Mouse (Mus musculus): ENCODE measurements around the gene Gm20388. TPM values are rescaled to one million over a fixed set of nuclear protein-coding genes. Genes with fewer than 3 reads are reported as not detected.

The Gm20388 gene
- polyA plus RNA-seq, 1 experiment from 2014 or later, result 1.4 TPM

DNA sequence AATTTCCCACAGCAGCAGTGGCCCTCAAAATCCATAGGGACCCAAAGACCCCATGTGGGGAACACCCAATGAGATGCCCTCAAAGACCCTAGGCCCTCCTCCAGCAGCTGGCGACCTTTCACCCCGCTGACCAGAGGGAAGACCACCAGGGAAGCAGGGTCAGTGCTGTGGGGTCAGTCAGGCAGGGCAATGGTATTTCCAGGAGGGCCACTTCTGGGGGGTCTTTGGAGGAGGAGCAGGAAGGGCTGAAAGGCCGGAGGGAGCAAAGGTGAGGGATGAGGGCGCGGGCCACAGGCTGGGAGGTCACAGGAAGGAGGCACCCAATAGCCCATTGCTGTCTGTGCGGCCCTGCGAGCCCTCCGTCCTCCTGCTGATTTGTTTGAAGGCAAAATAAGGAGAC lies 1539.6 kb downstream of the Gm20388 start:
- Histone ChIP-seq H3K27ac (ENCODE audit: low read length) (no peak overlapping the region), H3K9me3 (replicated peaks; ENCODE audit: control insufficient read depth, low read length) (no peaks in the 10 kb centered on the region), H3K4me2 (ENCODE audit: low read depth, low read length) (no peak overlapping the region), H3K4me3 (ENCODE audit: low read depth, low read length) (no peak overlapping the region), H3K36me3 (ENCODE audit: control insufficient read depth, insufficient read depth) (no peaks in the 10 kb centered on the region), H3K4me1 (ENCODE audit: control insufficient read depth, low read depth, low read length) (no peaks in the 10 kb centered on the region), H3K9ac (ENCODE audit: low read depth, low read length) (no peak overlapping the region), H3K27me3 (ENCODE audit: control insufficient read depth, insufficient read depth, low read depth, low read length) (no peaks in the 10 kb centered on the region)
- no peak for ATAC-seq (ENCODE audit: low read depth)
- 69% methylated on average over 8 of the region's 8 CpGs for WGBS (ENCODE audit: insufficient replicate concordance)

DNA sequence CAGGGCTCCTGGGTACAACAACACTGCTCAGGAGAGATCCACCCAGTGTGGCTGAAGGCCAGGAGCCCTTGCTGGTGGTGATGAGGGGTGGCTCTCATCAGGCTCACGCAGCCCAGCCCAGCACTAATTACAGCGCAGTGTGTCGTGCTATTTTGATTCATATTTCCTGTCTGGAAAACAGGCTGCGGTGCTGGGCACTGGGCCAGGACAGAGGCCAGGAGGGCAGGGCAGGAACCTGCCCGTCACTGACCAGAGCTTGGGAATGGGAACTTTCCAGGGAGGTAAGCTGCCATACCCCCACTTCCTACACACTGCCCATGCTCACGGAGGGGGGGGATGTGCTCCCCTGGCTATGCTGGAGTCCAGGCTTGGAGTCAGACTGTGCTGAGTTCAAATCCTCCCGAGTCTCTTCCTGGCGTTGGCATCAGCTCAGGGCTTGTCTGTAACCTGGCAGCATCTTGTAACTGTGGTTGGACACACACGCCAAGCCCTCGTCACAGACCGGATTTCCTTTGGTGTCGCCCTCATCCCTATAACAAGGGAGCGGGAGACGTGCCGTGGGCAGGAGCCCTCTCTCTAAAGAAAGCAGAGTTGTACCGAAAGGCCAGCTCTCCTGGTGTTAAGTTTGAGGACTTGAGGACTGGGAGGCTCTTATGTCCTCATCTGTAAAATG lies 1540.9 kb downstream of the Gm20388 start:
- Histone ChIP-seq H3K4me1 (ENCODE audit: control insufficient read depth, low read depth, low read length) (no peaks in the 10 kb centered on the region), H3K36me3 (ENCODE audit: control insufficient read depth, insufficient read depth) (no peaks in the 10 kb centered on the region), H3K27ac (ENCODE audit: low read length) (no peak overlapping the region), H3K27me3 (ENCODE audit: control insufficient read depth, insufficient read depth, low read depth, low read length) (no peaks in the 10 kb centered on the region), H3K4me2 (ENCODE audit: low read depth, low read length) (no peak overlapping the region), H3K4me3 (ENCODE audit: low read depth, low read length) (no peak overlapping the region), H3K9ac (ENCODE audit: low read depth, low read length) (no peak overlapping the region), H3K9me3 (replicated peaks; ENCODE audit: control insufficient read depth, low read length) (no peaks in the 10 kb centered on the region)
- ATAC-seq (ENCODE audit: low read depth), result 0 out of 2 replicates have a peak, but pooled peaks have one; percentile 19
- 53% methylated on average over 16 of the region's 16 CpGs for WGBS (ENCODE audit: insufficient replicate concordance)

DNA sequence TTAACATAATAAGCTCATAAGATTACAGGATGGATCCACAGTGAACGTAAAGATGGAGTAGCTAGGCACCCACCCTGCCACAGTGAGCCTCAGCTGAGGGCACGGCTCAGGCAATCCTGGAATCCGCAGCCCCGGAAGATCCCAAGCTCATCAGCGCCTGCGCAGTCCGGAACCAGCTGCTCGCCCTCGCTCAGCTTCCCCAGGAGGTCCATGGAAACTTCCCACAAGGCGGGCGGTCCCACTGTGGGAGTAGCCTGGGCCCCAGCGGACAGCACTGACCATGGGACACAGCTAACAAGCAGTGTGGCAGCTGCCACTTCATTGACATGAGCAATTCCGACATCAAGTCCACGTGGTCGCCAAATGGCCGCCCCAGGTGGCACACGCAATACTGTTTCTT lies 1544.1 kb downstream of the Gm20388 start:
- 77% methylated on average over 17 of the region's 17 CpGs for WGBS (ENCODE audit: insufficient replicate concordance)
- no peak for ATAC-seq (ENCODE audit: low read depth)
- no peaks in the 10 kb centered on the region for H3K9me3 ChIP-seq (replicated peaks; ENCODE audit: control insufficient read depth, low read length)
- H3K4me2 ChIP-seq (ENCODE audit: low read depth, low read length), result no peak overlapping the region
- no peaks in the 10 kb centered on the region for H3K27me3 ChIP-seq (ENCODE audit: control insufficient read depth, insufficient read depth, low read depth, low read length)
- no peak overlapping the region for H3K27ac ChIP-seq (ENCODE audit: low read length)
- H3K36me3 ChIP-seq (ENCODE audit: control insufficient read depth, insufficient read depth), result no peaks in the 10 kb centered on the region
- H3K4me1 ChIP-seq (ENCODE audit: control insufficient read depth, low read depth, low read length), result no peaks in the 10 kb centered on the region
- no peak overlapping the region for H3K9ac ChIP-seq (ENCODE audit: low read depth, low read length)
- no peak overlapping the region for H3K4me3 ChIP-seq (ENCODE audit: low read depth, low read length)

DNA sequence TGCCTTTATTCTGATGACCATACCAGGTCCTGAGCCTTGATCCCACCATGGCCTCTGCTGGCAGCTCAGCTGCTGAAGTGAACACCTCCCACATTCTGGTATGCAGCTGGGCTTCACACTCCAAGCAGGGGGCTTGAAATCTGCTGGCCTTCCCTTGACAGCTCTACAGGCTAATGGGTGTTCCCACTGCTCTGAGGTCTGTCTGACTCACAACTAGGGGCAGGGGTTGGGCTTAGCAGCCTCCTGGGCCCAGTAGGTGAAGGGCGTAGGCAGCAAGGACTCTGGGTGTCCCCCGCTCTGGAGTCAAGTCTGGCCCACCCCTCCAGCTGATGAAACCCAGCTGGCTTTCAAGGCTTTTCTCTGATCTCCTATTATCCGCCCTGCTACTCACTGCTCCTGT lies 1550.6 kb downstream of the Gm20388 start:
- Histone ChIP-seq H3K9me3 (replicated peaks; ENCODE audit: control insufficient read depth, low read length) (no peaks in the 10 kb centered on the region), H3K27me3 (ENCODE audit: control insufficient read depth, insufficient read depth, low read depth, low read length) (no peaks in the 10 kb centered on the region), H3K9ac (ENCODE audit: low read depth, low read length) (no peak overlapping the region), H3K27ac (ENCODE audit: low read length) (no peak overlapping the region), H3K4me2 (ENCODE audit: low read depth, low read length) (no peak overlapping the region), H3K36me3 (ENCODE audit: control insufficient read depth, insufficient read depth) (no peaks in the 10 kb centered on the region), H3K4me3 (ENCODE audit: low read depth, low read length) (no peak overlapping the region), H3K4me1 (ENCODE audit: control insufficient read depth, low read depth, low read length) (no peaks in the 10 kb centered on the region)
- WGBS (ENCODE audit: insufficient replicate concordance), result 37% methylated on average over 3 of the region's 3 CpGs
- no peak for ATAC-seq (ENCODE audit: low read depth)

DNA sequence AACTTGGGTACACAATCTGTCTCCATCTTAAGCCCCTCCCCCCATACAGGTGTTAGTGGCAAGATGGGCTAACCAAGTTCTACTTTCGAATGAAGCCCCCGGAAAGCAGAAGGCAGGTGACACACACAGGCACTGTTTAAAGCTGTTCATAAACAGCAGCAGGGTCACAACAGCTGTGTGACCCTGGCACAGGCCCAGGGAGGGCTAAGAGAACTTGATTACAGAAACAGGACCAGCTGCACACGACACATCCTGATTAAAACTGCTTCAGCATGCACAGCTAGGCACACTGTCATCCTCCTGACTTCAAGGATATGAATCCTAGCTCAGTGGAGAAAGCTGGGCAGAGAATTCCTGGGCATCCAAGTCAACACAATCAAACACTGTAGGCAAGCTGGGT lies 1551.5 kb downstream of the Gm20388 start:
- Histone ChIP-seq H3K9ac (ENCODE audit: low read depth, low read length) (no peak overlapping the region), H3K9me3 (replicated peaks; ENCODE audit: control insufficient read depth, low read length) (no peaks in the 10 kb centered on the region), H3K4me1 (ENCODE audit: control insufficient read depth, low read depth, low read length) (no peaks in the 10 kb centered on the region), H3K36me3 (ENCODE audit: control insufficient read depth, insufficient read depth) (no peaks in the 10 kb centered on the region), H3K27ac (ENCODE audit: low read length) (no peak overlapping the region), H3K4me2 (ENCODE audit: low read depth, low read length) (no peak overlapping the region), H3K27me3 (ENCODE audit: control insufficient read depth, insufficient read depth, low read depth, low read length) (no peaks in the 10 kb centered on the region), H3K4me3 (ENCODE audit: low read depth, low read length) (no peak overlapping the region)
- 59% methylated on average over 3 of the region's 3 CpGs for WGBS (ENCODE audit: insufficient replicate concordance)
- no peak for ATAC-seq (ENCODE audit: low read depth)

DNA sequence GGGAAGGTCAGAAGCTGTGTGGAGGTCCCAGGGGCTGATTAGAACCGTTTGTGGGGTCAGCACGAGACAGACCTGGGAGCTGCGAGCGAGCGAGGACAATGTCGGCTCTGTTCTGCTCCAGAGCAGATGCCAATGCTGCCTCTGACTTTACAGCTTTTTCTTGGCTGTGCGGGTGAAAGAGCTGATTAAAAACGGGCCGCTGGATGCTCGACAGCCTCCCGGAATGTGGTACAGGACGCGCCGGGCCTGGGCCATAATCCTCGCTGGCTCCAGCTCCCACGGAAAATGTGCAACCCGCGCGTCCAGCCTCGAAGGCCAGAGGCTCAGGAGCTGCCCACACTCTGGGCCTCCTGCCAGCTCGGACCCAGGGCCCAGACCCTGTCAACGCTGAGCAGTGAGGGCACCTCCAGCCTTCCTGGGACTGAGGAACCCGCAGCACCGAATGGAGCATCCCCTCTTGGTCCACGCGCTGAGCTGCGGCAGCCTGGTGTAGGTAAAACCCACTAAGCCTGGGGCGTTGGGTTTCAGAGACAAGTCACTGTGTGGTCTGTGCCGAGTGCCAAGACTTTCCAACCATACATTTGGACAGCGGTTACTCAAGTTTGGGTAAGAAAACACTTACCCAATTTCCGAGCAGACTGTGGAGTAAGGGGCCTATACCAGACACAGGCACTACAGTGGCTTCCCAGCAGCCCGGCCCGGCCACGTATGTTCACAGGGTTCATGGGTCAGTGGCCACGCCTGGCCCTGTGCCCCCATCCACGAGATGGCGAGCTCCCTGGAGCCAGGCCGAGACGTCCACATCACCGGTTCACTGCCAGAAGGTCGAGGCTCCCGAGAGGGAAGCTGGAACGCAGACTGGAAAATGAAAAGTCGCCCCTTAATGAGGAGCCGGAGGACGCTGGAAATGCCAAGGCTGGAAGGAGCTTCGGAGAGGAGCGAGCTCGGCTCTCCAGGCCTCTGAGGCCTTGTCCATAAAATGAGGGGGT lies 1557.7 kb downstream of the Gm20388 start:
- no peaks in the 10 kb centered on the region for H3K36me3 ChIP-seq (ENCODE audit: control insufficient read depth, insufficient read depth)
- WGBS (ENCODE audit: insufficient replicate concordance), result 76% methylated on average over 49 of the region's 49 CpGs
- no peak overlapping the region for H3K4me3 ChIP-seq (ENCODE audit: low read depth, low read length)

DNA sequence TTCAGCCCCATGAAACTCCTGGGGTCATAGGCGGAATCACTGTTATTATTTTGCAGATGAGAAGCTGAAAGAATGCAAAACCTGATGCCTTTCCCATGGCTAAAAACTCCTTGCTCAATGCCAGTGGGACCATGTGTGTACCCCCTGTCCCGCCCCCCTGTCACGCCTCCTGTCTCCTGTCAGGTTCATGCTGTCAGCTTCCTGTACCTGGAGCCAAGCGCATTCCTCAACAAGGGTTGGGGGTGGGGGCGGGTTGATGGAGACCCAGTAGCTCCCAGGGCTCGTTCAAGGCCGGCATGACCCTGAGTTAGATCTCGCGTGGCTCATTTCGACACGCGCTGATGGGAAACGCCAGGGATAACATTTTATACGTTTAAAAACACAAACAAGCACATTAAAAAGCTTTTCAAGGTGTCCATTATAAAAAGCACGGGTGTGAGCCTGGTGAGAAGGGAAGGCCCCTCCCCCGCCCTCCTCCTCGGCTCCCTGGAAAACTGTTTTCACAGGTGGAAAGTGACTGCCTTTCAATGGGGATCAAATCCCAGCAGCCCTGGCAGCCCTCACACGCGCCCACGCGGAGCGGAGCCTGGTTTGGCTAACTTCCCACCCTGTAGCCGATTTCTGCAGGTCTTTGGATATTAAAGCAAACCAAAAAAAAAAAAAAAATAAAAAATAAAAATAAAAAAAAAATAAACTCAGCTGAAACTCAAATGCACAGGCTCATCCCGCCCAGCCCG lies 1563.7 kb downstream of the Gm20388 start:
- Histone ChIP-seq H3K9ac (ENCODE audit: low read depth, low read length) (no peak overlapping the region), H3K4me3 (ENCODE audit: low read depth, low read length) (no peak overlapping the region), H3K27ac (ENCODE audit: low read length) (no peak overlapping the region), H3K9me3 (replicated peaks; ENCODE audit: control insufficient read depth, low read length) (no peaks in the 10 kb centered on the region), H3K27me3 (ENCODE audit: control insufficient read depth, insufficient read depth, low read depth, low read length) (peaks cover 4% of the 10 kb centered on the region; the same call in 1 of the 2 replicates), H3K4me1 (ENCODE audit: control insufficient read depth, low read depth, low read length) (no peaks in the 10 kb centered on the region), H3K4me2 (ENCODE audit: low read depth, low read length) (no peak overlapping the region), H3K36me3 (ENCODE audit: control insufficient read depth, insufficient read depth) (no peaks in the 10 kb centered on the region)
- no peak for ATAC-seq (ENCODE audit: low read depth)
- WGBS (ENCODE audit: insufficient replicate concordance), result 16% methylated on average over 25 of the region's 25 CpGs

More for the DNA sequence above, 1557.7 kb downstream of the Gm20388 start:
- Histone ChIP-seq H3K4me2 (ENCODE audit: low read depth, low read length) (no peak overlapping the region), H3K9ac (ENCODE audit: low read depth, low read length) (no peak overlapping the region), H3K9me3 (replicated peaks; ENCODE audit: control insufficient read depth, low read length) (no peaks in the 10 kb centered on the region), H3K4me1 (ENCODE audit: control insufficient read depth, low read depth, low read length) (no peaks in the 10 kb centered on the region), H3K27ac (ENCODE audit: low read length) (no peak overlapping the region), H3K27me3 (ENCODE audit: control insufficient read depth, insufficient read depth, low read depth, low read length) (no peaks in the 10 kb centered on the region)
- ATAC-seq (ENCODE audit: low read depth), result no peak

DNA sequence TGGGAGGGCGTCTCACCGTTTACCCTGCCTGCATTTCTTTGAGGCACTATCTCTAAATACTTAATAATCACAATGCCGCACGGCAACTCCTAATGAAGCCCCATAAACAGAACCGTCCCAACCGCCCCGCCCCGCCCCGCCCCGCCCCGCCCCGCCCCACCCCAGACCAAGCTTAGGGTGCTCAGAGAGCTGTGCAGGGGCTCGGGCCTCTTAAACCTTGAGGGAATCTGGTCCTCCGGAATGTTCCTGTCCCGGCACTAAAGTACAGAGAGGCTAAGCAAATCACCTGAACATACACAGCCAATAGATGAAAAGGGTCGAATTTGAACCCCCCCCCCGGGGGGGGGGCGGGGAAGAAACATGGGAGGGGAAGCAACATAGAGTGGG lies 1564.2 kb downstream of the Gm20388 start:
- no peak for ATAC-seq (ENCODE audit: low read depth)
- H3K27ac ChIP-seq (ENCODE audit: low read length), result no peak overlapping the region
- H3K9me3 ChIP-seq (replicated peaks; ENCODE audit: control insufficient read depth, low read length), result no peaks in the 10 kb centered on the region
- WGBS (ENCODE audit: insufficient replicate concordance), result 2% methylated on average over 17 of the region's 18 CpGs
- H3K36me3 ChIP-seq (ENCODE audit: control insufficient read depth, insufficient read depth), result no peaks in the 10 kb centered on the region
- no peak overlapping the region for H3K9ac ChIP-seq (ENCODE audit: low read depth, low read length)
- H3K4me3 ChIP-seq (ENCODE audit: low read depth, low read length), result no peak overlapping the region
- peaks cover 4% of the 10 kb centered on the region; the same call in 1 of the 2 replicates for H3K27me3 ChIP-seq (ENCODE audit: control insufficient read depth, insufficient read depth, low read depth, low read length)
- H3K4me1 ChIP-seq (ENCODE audit: control insufficient read depth, low read depth, low read length), result no peaks in the 10 kb centered on the region
- H3K4me2 ChIP-seq (ENCODE audit: low read depth, low read length), result no peak overlapping the region

Data from liver, embryonic 16.5 days (tissue).